Mouse (Mus musculus) spleen, adult 2 months (tissue): ENCODE data around the gene Nrip2.

ENCODE experiments used
- CTCF ChIP-seq: fragments of 200-500 bp; IDR thresholded peaks from 2 replicates; pipeline ENCODE4 v1.5.1; 2011; ENCODE audit warnings: mild to moderate bottlenecking, inconsistent platforms; ENCODE audit not compliant: insufficient read depth, insufficient read length, insufficient replicate concordance; ENCODE audit errors: extremely low read depth
- POLR2A ChIP-seq: fragments of 200-500 bp; IDR thresholded peaks from 2 replicates; pipeline ENCODE4 v1.6.1; 2011; ENCODE audit warnings: low read depth, low read length, inconsistent platforms

GRCm38 (mm10) chr6:128435474-128435873 is 36.4 kb downstream of the Nrip2 start:
- TF ChIP-seq POLR2A (no peak), CTCF (no peak)
